Comparison of ENCODE assay signal across 18 mouse cellular contexts in the genomic region with DNA sequence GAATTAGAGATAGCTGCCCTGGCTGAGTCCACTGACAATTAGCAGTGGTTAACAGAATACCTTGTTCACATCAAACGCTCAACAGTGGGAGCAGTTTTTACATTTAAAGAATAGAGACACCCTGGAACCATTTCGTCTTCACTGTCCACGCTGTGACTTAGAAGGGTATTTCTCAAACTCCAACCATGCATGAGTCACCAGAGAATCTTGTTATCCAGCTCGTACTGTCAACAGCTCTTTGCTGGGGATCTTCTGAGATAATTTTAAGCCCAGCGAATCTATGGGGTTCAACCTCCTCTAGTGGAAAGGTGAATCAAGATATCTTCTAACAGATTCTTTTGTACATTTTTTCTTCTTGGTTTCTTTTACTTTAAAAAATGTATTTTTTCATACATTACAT.
"Had no signal": no experiment of that assay in that cellular context is flagged by ENCODE, and none has a peak within 500 bp of the region (broad histone marks: within the 10 kb centered on the region; RNA-seq: fewer than 3 reads in every experiment).

No protein-coding gene starts in this region.

- H3K9me3 ChIP-seq: midbrain, embryonic 10.5 days; midbrain, embryonic 12.5 days; neural tube, embryonic 13.5 days; neural tube, embryonic 15.5 days had no signal

- DNase-seq: lung, embryonic 14.5 days; lung, postnatal 10 days; lung, postnatal 4 days; midbrain, embryonic 14.5 days; retina, postnatal 1 day; right cerebral cortex, adult 18-20 months; right cerebral cortex, postnatal 25 days; right cerebral cortex, postnatal 4 days; spleen, adult 18-20 months; thymus, adult 18-20 months; thymus, postnatal 14 days; thymus, postnatal 36 days had no signal

- ATAC-seq: midbrain, embryonic 16.5 days had no signal

- H3K27ac ChIP-seq: midbrain, embryonic 10.5 days; midbrain, embryonic 12.5 days; neural tube, embryonic 13.5 days; neural tube, embryonic 15.5 days had no signal

- H3K4me2 ChIP-seq: lung, embryonic 14.5 days; midbrain, embryonic 12.5 days; neural tube, embryonic 13.5 days; neural tube, embryonic 15.5 days had no signal

- H3K4me1 ChIP-seq: midbrain, embryonic 12.5 days; neural tube, embryonic 13.5 days had no signal

- H3K9ac ChIP-seq: lung, embryonic 14.5 days; midbrain, embryonic 12.5 days; neural tube, embryonic 13.5 days; neural tube, embryonic 15.5 days had no signal

- H3K27me3 ChIP-seq: midbrain, embryonic 12.5 days; neural tube, embryonic 13.5 days; neural tube, embryonic 15.5 days had no signal

- H3K4me3 ChIP-seq: midbrain, embryonic 10.5 days; midbrain, embryonic 12.5 days; myocyte; neural tube, embryonic 13.5 days; neural tube, embryonic 15.5 days had no signal

- H3K36me3 ChIP-seq: midbrain, embryonic 10.5 days; midbrain, embryonic 12.5 days; neural tube, embryonic 13.5 days; neural tube, embryonic 15.5 days had no signal
